Mouse (Mus musculus) layer of hippocampus, adult 18-20 months (tissue): ENCODE measurements at regions not wholly inside any gene's neighbourhood (a gene's known extent, or its start where the extent isn't known, plus 50 kb on each side); places are given as distances from the start of the nearest gene placed in this dataset.

ENCODE experiments used
- DNase-seq, 2 experiments: peaks; one replicate each; pipeline ENCODE4 v3.0.0; 2022; ENCODE audit warnings: low spot score in 2 of 2

DNA sequence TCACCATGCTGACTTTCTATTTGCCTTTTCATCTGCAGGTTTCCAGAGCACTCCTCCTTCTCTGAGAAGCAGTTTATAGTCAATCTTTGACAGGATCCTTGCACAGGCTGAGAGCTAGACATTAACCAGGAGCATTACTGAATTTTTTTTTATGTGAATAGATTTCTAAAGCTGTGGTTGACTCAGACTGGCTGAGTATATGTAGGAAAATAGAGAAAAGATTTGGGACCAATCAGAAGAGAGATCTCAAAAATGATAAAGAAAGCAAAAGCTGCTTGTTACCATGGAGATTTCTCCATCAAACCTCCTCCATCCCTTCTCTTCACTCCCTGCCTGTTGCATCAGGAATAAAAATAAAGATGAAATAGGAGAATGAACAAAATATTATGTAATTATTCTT, 731.2 kb upstream of the Ndn start:
- peak in 1 of 2 experiments; percentile 42 for DNase-seq

- peak; percentile 43 to 78 for DNase-seq
Measured at GRCm38 (mm10) chr7:61644893-61645545, 701.4 kb upstream of the Ndn start.

- DNase-seq: no peak
Measured at GRCm38 (mm10) chr7:61658086-61658485, 688.3 kb upstream of the Ndn start.

DNA sequence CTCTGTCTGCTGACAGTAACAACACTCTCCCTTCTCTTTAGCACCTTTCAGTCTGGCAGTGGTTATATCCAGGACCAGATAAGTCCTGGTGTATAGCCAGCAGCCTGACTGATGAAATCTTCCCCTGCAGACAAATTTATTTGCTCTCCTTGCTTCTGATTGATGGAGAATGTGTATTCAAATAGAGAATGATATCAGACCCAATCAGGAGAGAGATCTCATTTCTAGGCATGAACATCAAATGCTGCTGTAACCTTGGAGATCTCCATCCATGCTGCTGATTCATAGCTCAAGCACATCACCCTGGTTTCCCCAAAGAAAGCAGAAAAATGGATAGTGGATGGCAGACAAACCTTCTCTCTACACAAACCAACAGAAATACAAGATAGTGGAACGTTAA, 663.3 kb upstream of the Ndn start:
- peak; percentile 9 to 72 for DNase-seq

DNA sequence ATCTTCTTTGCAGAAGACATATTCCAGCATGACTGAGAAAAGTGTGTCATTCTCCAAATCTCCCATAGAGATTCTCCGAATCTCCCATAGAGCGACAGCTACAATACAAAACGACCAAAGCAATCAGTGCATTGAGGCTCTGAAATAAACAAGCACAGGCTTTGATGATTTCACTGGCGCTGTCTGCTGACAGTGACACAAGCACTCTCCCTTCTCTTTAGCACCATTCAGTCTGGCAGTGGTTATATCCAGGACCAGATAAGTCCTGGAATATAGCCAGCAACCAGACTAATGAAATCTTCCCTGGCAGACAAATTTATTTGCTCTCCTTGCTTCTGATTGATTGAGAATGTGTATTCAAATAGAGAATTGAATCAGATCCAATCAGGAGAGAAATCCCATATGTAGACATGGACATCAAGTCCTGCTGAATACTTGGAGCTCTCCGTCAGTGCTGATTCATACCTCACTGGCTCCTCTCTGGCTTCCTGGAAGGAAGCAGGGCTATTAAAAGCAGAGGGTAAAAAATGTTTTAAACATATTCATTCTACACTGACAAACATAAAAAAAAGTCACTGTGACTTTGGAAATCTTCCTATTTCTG, 661.2 kb upstream of the Ndn start:
- peak in 1 of 2 experiments; percentile 18 for DNase-seq

GRCm38 (mm10) chr7:61726149-61726548, 620.2 kb upstream of the Ndn start:
- peak; percentile 17 to 68 for DNase-seq

DNA sequence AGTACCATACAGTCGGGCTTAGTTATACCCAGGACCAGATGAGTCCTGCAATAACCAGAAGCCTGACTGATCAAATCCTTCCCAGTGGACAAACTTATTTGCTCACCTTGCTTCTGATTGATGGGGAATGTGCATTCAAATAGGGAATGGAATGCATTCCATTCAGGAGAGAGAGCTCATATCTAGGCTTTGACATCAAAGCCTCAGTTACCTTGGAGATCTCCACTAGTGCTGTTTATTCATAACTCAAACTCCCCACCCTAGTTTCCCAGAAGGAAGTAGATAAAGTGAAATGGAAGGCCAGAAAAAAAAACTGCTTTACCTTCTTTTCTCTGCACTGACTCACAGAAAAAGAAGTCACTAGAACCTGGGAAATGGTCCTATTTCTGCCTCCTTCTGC, 608.9 kb upstream of the Ndn start:
- no peak for DNase-seq

DNA sequence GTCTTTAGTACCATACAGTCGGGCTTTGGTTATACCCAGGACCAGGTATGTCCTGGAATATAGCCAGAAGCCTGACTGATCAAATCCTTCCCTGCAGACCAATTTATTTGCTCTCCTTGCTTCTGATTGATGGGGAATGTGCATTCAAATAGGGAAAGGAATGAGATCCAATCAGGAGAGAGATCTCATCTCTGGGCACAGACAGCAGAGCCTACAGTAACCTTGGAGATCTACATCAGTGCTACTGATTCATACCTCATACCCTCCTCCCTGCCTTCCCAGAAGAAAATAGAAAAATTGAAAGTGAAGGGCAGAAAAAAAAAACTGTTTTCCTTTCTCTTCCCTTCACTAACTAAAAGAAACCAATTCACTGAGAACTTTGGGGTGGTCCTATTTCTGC, 607.0 kb upstream of the Ndn start:
- peak; percentile 20 to 65 for DNase-seq

- DNase-seq: peak in 1 of 2 experiments; percentile 29
Measured at GRCm38 (mm10) chr7:61769826-61770225, 576.5 kb upstream of the Ndn start.

GRCm38 (mm10) chr7:61790113-61790796, 556.1 kb upstream of the Ndn start:
- DNase-seq: peak; percentile 20 to 66

- DNase-seq: no peak
Measured at GRCm38 (mm10) chr7:61836827-61837226, 509.5 kb upstream of the Ndn start.

DNA sequence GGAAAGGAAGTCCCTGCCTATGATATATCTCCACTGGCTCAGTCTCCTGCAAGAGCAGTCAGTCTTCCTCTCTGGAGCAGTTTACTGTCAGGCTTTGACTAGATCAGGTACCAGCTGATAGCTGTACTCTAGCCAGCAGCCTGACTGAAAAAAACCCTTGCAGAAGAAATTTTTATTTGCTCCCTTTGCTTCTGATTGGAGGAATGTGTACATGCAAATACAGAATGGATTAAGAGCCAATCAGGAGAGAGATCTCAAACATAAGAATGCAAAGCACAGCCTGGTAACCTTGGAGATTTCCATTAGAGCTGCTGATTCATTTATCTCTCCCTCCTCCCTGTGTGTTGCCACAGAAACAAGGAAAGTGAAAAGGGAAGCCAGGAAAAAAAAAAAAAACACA, 509.1 kb upstream of the Ndn start:
- DNase-seq: peak; percentile 60 to 85

DNA sequence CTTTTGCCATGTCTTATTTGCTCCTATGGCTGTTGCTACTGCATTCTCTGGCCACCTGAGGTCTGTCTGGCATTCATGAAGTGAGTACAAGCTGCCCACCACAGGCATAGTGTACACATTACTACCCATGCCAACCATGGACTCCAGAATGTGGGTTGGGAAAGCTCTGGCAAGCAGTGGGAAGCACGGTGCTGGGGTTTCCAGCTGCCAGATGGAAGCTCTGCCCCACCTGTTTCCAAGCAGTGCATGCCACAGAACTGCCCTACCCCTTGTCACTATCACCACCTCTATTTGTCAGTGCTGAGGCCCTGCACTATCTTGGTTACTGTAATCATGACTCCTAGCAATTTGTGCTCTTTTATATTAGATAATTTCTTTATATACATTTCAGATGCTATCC, 494.4 kb upstream of the Ndn start:
- DNase-seq: no peak

GRCm38 (mm10) chr7:61864517-61864916, 481.9 kb upstream of the Ndn start:
- no peak for DNase-seq

- DNase-seq: no peak
Measured at GRCm38 (mm10) chr7:61866376-61866775, 480.0 kb upstream of the Ndn start.

DNA sequence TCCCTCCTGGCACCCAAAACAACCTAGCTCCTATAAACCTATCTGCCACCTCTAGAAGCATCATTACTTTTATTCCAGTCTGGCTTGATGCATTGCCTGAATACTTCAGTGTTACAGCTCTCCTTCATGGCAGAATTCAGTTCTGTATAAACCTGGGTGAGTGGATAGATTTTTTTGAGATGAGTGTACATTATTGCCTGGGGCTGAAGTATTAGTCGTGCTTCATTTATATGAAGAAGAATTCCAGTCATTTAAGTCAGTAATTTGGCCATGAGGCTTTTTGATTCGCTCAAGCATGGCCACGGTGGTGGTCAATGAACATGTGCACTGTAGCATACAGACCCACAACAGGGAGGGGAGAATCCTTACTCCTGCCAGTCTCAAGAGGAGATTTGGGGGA, 470.1 kb upstream of the Ndn start:
- DNase-seq: no peak

- DNase-seq: peak; percentile 73 to 90
Measured at GRCm38 (mm10) chr7:61877311-61878065, 468.9 kb upstream of the Ndn start.

GRCm38 (mm10) chr7:61878095-61878494, 468.3 kb upstream of the Ndn start:
- DNase-seq: no peak

DNA sequence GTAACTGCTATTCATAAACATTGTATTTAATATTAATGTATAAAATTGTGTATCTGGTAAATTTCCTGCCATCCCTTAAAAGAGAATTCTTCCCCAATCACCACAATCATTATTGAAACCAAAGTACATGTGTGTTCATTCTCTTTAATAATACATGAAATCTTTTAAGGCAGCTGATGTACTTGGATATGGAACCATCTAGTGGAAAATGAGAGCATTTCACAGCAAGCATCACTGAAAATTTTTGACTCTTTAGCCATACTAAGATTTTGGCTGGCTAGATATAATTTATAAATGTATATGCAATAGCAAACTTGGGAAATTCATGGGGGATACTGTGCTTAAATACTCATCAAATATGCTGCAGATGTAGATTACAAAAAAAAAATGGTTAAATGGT, 467.8 kb upstream of the Ndn start:
- peak in 1 of 2 experiments; percentile 13 for DNase-seq
